In genomic region chr4:115056921-115057673, GRCm38 (mm10) we compare ENCODE assay signal across 8 mouse cellular contexts. TPM values are rescaled to one million over a fixed set of nuclear protein-coding genes. Genes with fewer than 3 reads are reported as not detected.
DNase-seq lines count a peak whose midpoint lies in the region; ATAC-seq and TF ChIP-seq lines count a peak whose summit lies in the region.

No protein-coding gene starts in this region.

- no peaks in the 10 kb centered on the region for H3K9me3 ChIP-seq in heart, embryonic 15.5 days (replicated peaks)
- no peaks in the 10 kb centered on the region for H3K9me3 ChIP-seq in kidney, embryonic 16.5 days (ENCODE audit: low read length)
- H3K9me3 ChIP-seq in lung, embryonic 14.5 days (ENCODE audit: low read depth, low read length) = no peaks in the 10 kb centered on the region
- H3K9me3 ChIP-seq in neural tube, embryonic 14.5 days (ENCODE audit: control insufficient read depth, low read length) = no peaks in the 10 kb centered on the region

- H3K27ac ChIP-seq in heart, embryonic 15.5 days = peak overlapping the region; percentile 75
- peak overlapping the region; percentile 69 for H3K27ac ChIP-seq in kidney, embryonic 16.5 days (ENCODE audit: low read length)
- peak overlapping the region; percentile 88 for H3K27ac ChIP-seq in lung, embryonic 14.5 days (ENCODE audit: low read depth)
- peak overlapping the region; percentile 40; the same call in 1 of the 2 replicates for H3K27ac ChIP-seq in neural tube, embryonic 14.5 days (ENCODE audit: low read depth, low read length)

- H3K36me3 ChIP-seq in heart, embryonic 15.5 days = no peaks in the 10 kb centered on the region
- no peaks in the 10 kb centered on the region for H3K36me3 ChIP-seq in kidney, embryonic 16.5 days (ENCODE audit: insufficient read depth, low read length)
- no peaks in the 10 kb centered on the region for H3K36me3 ChIP-seq in lung, embryonic 14.5 days (ENCODE audit: insufficient read depth)
- no peaks in the 10 kb centered on the region for H3K36me3 ChIP-seq in neural tube, embryonic 14.5 days (ENCODE audit: control insufficient read depth, insufficient read depth, low read length)

- peak; percentile 40 for ATAC-seq in erythroblast, adult 5-6 weeks (replicated peaks; ENCODE audit: low FRiP score, poor library complexity, severe bottlenecking)
- peak; percentile 51 for ATAC-seq in heart, embryonic 15.5 days (replicated peaks; ENCODE audit: insufficient number of reproducible peaks, insufficient read depth, low FRiP score, low read depth)
- peak; percentile 52; the same call in 1 of the 2 replicates for ATAC-seq in kidney, embryonic 16.5 days (ENCODE audit: low FRiP score, low TSS enrichment)
- peak; percentile 55; the same call in 1 of the 2 replicates for ATAC-seq in lung, embryonic 14.5 days (ENCODE audit: insufficient read depth)
- peak; percentile 60 for ATAC-seq in neural tube, embryonic 14.5 days (ENCODE audit: low read depth)

- H3K4me2 ChIP-seq in heart, embryonic 15.5 days = peak overlapping the region; percentile 66
- H3K4me2 ChIP-seq in kidney, embryonic 16.5 days (replicated peaks; ENCODE audit: low read depth, low read length) = peak overlapping the region; percentile 58
- peak overlapping the region; percentile 69 for H3K4me2 ChIP-seq in lung, embryonic 14.5 days
- H3K4me2 ChIP-seq in neural tube, embryonic 14.5 days (ENCODE audit: low read depth, low read length) = peak overlapping the region; percentile 29; the same call in 1 of the 2 replicates

- H3K9ac ChIP-seq in heart, embryonic 15.5 days = peak overlapping the region; percentile 49
- H3K9ac ChIP-seq in kidney, embryonic 16.5 days (replicated peaks; ENCODE audit: low read length) = peak overlapping the region; percentile 50
- peak overlapping the region; percentile 65 for H3K9ac ChIP-seq in lung, embryonic 14.5 days
- H3K9ac ChIP-seq in neural tube, embryonic 14.5 days (replicated peaks; ENCODE audit: low read depth, low read length) = peak overlapping the region; percentile 16; the same call in 1 of the 2 replicates

- H3K4me3 ChIP-seq in heart, embryonic 15.5 days = peak overlapping the region; percentile 51
- H3K4me3 ChIP-seq in kidney, embryonic 16.5 days (ENCODE audit: low read length) = peak overlapping the region; percentile 49
- peak overlapping the region; percentile 45 for H3K4me3 ChIP-seq in lung, embryonic 14.5 days (ENCODE audit: low read depth, low read length)
- H3K4me3 ChIP-seq in neural tube, embryonic 14.5 days (ENCODE audit: low read depth, low read length) = peak overlapping the region; percentile 20

- TF ChIP-seq CTCF in lung, embryonic 14.5 days (IDR thresholded peaks at IDR 0.05; ENCODE audit: low read depth) = no peak

- H3K4me1 ChIP-seq in heart, embryonic 15.5 days (replicated peaks) = peaks cover 26% of the 10 kb centered on the region
- H3K4me1 ChIP-seq in kidney, embryonic 16.5 days (ENCODE audit: insufficient read depth, low read length) = peaks cover 14% of the 10 kb centered on the region
- 0 out of 2 replicates have a peak, but pooled peaks cover 3% of the 10 kb centered on the region for H3K4me1 ChIP-seq in lung, embryonic 14.5 days (ENCODE audit: insufficient read depth)
- peaks cover 5% of the 10 kb centered on the region; the same call in 1 of the 2 replicates for H3K4me1 ChIP-seq in neural tube, embryonic 14.5 days (ENCODE audit: control insufficient read depth, insufficient read depth, low read length)

- peaks cover 88% of the 10 kb centered on the region for H3K27me3 ChIP-seq in heart, embryonic 15.5 days
- peaks cover 77% of the 10 kb centered on the region for H3K27me3 ChIP-seq in kidney, embryonic 16.5 days (ENCODE audit: insufficient read depth, low read length)
- H3K27me3 ChIP-seq in lung, embryonic 14.5 days (ENCODE audit: insufficient read depth, low read length) = peaks cover 96% of the 10 kb centered on the region
- peaks cover 56% of the 10 kb centered on the region for H3K27me3 ChIP-seq in neural tube, embryonic 14.5 days (ENCODE audit: control insufficient read depth, insufficient read depth, low read length)

- DNase-seq in ES-CJ7 (ENCODE audit: low read depth, low spot score) = peak; percentile 64
- peak; percentile 37 for DNase-seq in adrenal gland, adult 8-10 months
- peak; percentile 71 for DNase-seq in lung, embryonic 14.5 days
- no peak for DNase-seq in c-Kit-positive CD71-positive TER-119-positive erythroid progenitor cells, embryonic 14.5 days (ENCODE audit: low spot score)

- under 1% methylated on average over 48 of the region's 48 CpGs for whole genome bisulfite sequencing in heart, embryonic 15.5 days
- under 1% methylated on average over 48 of the region's 48 CpGs for WGBS in kidney, embryonic 16.5 days
- WGBS in lung, embryonic 14.5 days = 1% methylated on average over 48 of the region's 48 CpGs
- under 1% methylated on average over 46 of the region's 48 CpGs for WGBS in neural tube, embryonic 14.5 days

RNA-seq across cellular contexts. Expression of gene Tal1, which starts 0.9 kb away (rescaled TPM):
- 1 to 10 TPM; 1.9 to 4.0 (median 2.6) TPM for total RNA-seq in adrenal gland, adult 8-10 months (2022)
- 75.1 and 94.0 TPM in 2 replicates for total RNA-seq in erythroblast, adult 5-6 weeks (2015; ENCODE audit: low replicate concordance)
- total RNA-seq in erythroblast, adult 5-6 weeks (2017; ENCODE audit: low replicate concordance) = 92.9 and 102 TPM in 2 replicates
- 1.1 and 1.5 TPM in 2 replicates for polyA plus RNA-seq in heart, embryonic 15.5 days (2015; fragmentation: Nextera tagmentation; extraction: Ambion mirVana)
- 1.2 and 1.3 TPM in 2 replicates for polyA plus RNA-seq in kidney, embryonic 16.5 days (2015; fragmentation: Nextera tagmentation; extraction: Ambion mirVana)
- polyA plus RNA-seq in lung, embryonic 14.5 days (2014; fragmentation: Nextera tagmentation; extraction: Ambion mirVana) = 3.3 and 3.4 TPM in 2 replicates
- polyA plus RNA-seq in neural tube, embryonic 14.5 days (2014; fragmentation: Nextera tagmentation; extraction: Ambion mirVana) = 2.3 TPM in 2 replicates

RNA-seq across cellular contexts. Expression of gene Pdzk1ip1, which starts 31.4 kb away (rescaled TPM):
- 1 to 10 TPM in 2 of 4 experiments, under 1 TPM in 1, not detected in 1; 0.37 to 1.1 (median 1.0) TPM for total RNA-seq in adrenal gland, adult 8-10 months (2022)
- 377 and 402 TPM in 2 replicates for total RNA-seq in erythroblast, adult 5-6 weeks (2015; ENCODE audit: low replicate concordance)
- 332 and 366 TPM in 2 replicates for total RNA-seq in erythroblast, adult 5-6 weeks (2017; ENCODE audit: low replicate concordance)
- polyA plus RNA-seq in heart, embryonic 15.5 days (2015; fragmentation: Nextera tagmentation; extraction: Ambion mirVana) = 3.3 and 4.7 TPM in 2 replicates
- polyA plus RNA-seq in kidney, embryonic 16.5 days (2015; fragmentation: Nextera tagmentation; extraction: Ambion mirVana) = 292 and 326 TPM in 2 replicates
- 13.3 and 15.0 TPM in 2 replicates for polyA plus RNA-seq in lung, embryonic 14.5 days (2014; fragmentation: Nextera tagmentation; extraction: Ambion mirVana)
- polyA plus RNA-seq in neural tube, embryonic 14.5 days (2014; fragmentation: Nextera tagmentation; extraction: Ambion mirVana) = 2.4 and 2.7 TPM in 2 replicates

RNA-seq across cellular contexts. Expression of gene Stil, which starts 57.1 kb away (rescaled TPM):
- under 1 TPM; 0.52 to 0.89 (median 0.54) TPM for total RNA-seq in adrenal gland, adult 8-10 months (2022)
- total RNA-seq in erythroblast, adult 5-6 weeks (2015; ENCODE audit: low replicate concordance) = 9.4 and 17.6 TPM in 2 replicates
- 20.1 and 22.8 TPM in 2 replicates for total RNA-seq in erythroblast, adult 5-6 weeks (2017; ENCODE audit: low replicate concordance)
- polyA plus RNA-seq in heart, embryonic 15.5 days (2015; fragmentation: Nextera tagmentation; extraction: Ambion mirVana) = 6.5 and 8.4 TPM in 2 replicates
- polyA plus RNA-seq in kidney, embryonic 16.5 days (2015; fragmentation: Nextera tagmentation; extraction: Ambion mirVana) = 12.0 and 12.9 TPM in 2 replicates
- polyA plus RNA-seq in lung, embryonic 14.5 days (2014; fragmentation: Nextera tagmentation; extraction: Ambion mirVana) = 23.3 and 26.0 TPM in 2 replicates
- polyA plus RNA-seq in neural tube, embryonic 14.5 days (2014; fragmentation: Nextera tagmentation; extraction: Ambion mirVana) = 1.3 and 2.6 TPM in 2 replicates

Comparison
In these comparisons a context has a peak if more than half of its experiments do, and no peak if none do; other contexts are left out.
1. RNA of gene Pdzk1ip1, which starts 31.4 kb away (polyA plus RNA-seq): 292 to 326 TPM in kidney, embryonic 16.5 days; 13.3 to 15.0 TPM in lung, embryonic 14.5 days, 3.3 to 4.7 TPM in heart, embryonic 15.5 days and 2.4 to 2.7 TPM in neural tube, embryonic 14.5 days; every median in the first group is over 10 times any median in the second.
2. Peak in every context shown above with its lines, with median percentiles within 50 percentile points of each other: ATAC-seq, H3K27ac ChIP-seq, H3K4me2 ChIP-seq, H3K4me3 ChIP-seq and H3K9ac ChIP-seq.